Mouse (Mus musculus): ENCODE measurements at regions not wholly inside any gene's neighbourhood (a gene's known extent, or its start where the extent isn't known, plus 50 kb on each side); places are given as distances from the start of the nearest gene placed in this dataset.

DNA sequence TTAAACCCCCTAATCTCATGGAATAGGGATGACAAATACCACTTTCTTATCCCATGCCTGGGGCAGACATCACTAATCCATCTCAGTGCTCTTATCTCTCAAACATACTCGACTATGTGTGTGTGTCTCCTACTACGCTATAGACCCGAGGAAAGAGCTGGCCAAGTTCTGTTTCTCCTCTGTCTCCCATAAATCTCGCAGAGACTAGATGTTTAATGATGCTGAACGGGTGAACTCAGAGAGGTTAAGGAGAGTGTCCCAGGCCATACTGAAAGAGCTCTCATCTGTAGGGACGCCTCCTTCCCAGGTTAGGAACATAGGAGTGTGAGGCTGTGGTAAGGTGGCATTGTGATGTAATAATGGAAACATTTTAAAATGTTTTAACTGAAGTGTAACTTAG is 221.2 kb upstream of the Habp2 start:
- 38% methylated on average over 6 of the region's 6 CpGs for WGBS

DNA sequence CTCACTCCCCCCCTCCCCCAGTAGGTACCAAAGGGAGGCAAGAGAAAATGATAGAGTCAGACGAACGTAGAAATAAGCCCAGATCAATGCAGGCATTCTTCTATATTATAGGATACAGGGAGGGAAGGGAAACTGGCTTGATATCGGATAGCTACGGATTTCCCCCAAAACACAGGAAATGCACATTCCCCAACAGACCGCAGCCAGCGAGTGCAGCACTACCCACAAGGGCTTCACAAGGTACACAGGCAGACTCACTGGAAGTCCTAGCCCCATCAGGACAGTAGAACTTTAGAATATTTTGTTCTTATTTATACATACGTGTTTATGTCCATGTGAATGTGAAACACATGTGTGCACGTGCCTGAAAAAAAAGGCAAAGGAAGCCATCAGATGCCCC is 218.8 kb upstream of the Habp2 start:
- Histone ChIP-seq H3K27me3 (replicated peaks; ENCODE audit: control insufficient read depth, insufficient read depth, low read length) (no peaks in the 10 kb centered on the region), H3K4me1 (ENCODE audit: control insufficient read depth, insufficient read depth, low read length) (no peaks in the 10 kb centered on the region), H3K9ac (ENCODE audit: low read depth, low read length) (no peak overlapping the region), H3K4me2 (ENCODE audit: low read depth, low read length) (no peak overlapping the region), H3K4me3 (ENCODE audit: low read length) (no peak overlapping the region), H3K9me3 (ENCODE audit: control insufficient read depth, low read length) (no peaks in the 10 kb centered on the region), H3K36me3 (ENCODE audit: control insufficient read depth, insufficient read depth, low read length) (no peaks in the 10 kb centered on the region), H3K27ac (ENCODE audit: low read length) (no peak overlapping the region)
- no peak for ATAC-seq
- 76% methylated on average over 8 of the region's 8 CpGs for WGBS

More for the DNA sequence above, 221.2 kb upstream of the Habp2 start:
- Histone ChIP-seq H3K36me3 (ENCODE audit: control insufficient read depth, insufficient read depth, low read length) (no peaks in the 10 kb centered on the region), H3K4me1 (ENCODE audit: control insufficient read depth, insufficient read depth, low read length) (no peaks in the 10 kb centered on the region), H3K9me3 (ENCODE audit: control insufficient read depth, low read length) (no peaks in the 10 kb centered on the region), H3K27me3 (replicated peaks; ENCODE audit: control insufficient read depth, insufficient read depth, low read length) (no peaks in the 10 kb centered on the region), H3K4me3 (ENCODE audit: low read length) (no peak overlapping the region), H3K27ac (ENCODE audit: low read length) (no peak overlapping the region), H3K9ac (ENCODE audit: low read depth, low read length) (no peak overlapping the region), H3K4me2 (ENCODE audit: low read depth, low read length) (no peak overlapping the region)
- no peak for ATAC-seq

DNA sequence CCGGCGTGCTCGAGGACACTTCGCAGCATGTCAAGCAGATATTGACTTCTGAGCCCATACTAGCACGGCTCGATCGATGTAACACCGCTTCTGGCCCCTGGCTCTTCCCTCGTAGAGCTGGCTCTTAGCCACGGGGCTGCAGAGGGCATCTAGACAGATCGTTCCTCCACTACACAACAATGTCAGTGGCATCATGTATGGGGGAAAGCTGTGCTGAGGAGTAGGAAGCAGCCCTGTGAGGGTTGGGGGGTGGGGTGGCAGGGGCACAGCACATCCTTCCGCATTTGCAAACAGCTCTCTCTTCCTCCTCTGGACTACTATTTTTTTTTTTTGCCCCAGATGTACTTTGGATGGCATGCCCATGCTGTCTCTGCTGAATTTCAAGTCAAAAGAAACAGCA is 218.1 kb upstream of the Habp2 start:
- H3K9ac ChIP-seq (ENCODE audit: low read depth, low read length) = no peak overlapping the region
- H3K9me3 ChIP-seq (ENCODE audit: control insufficient read depth, low read length) = no peaks in the 10 kb centered on the region
- H3K36me3 ChIP-seq (ENCODE audit: control insufficient read depth, insufficient read depth, low read length) = no peaks in the 10 kb centered on the region
- no peak overlapping the region for H3K4me3 ChIP-seq (ENCODE audit: low read length)
- no peak overlapping the region for H3K27ac ChIP-seq (ENCODE audit: low read length)
- WGBS = 65% methylated on average over 12 of the region's 12 CpGs
- H3K4me2 ChIP-seq (ENCODE audit: low read depth, low read length) = 0 out of 2 replicates have a peak overlapping the region, but pooled peaks have one; percentile 3
- ATAC-seq = no peak
- no peaks in the 10 kb centered on the region for H3K27me3 ChIP-seq (replicated peaks; ENCODE audit: control insufficient read depth, insufficient read depth, low read length)
- H3K4me1 ChIP-seq (ENCODE audit: control insufficient read depth, insufficient read depth, low read length) = no peaks in the 10 kb centered on the region

DNA sequence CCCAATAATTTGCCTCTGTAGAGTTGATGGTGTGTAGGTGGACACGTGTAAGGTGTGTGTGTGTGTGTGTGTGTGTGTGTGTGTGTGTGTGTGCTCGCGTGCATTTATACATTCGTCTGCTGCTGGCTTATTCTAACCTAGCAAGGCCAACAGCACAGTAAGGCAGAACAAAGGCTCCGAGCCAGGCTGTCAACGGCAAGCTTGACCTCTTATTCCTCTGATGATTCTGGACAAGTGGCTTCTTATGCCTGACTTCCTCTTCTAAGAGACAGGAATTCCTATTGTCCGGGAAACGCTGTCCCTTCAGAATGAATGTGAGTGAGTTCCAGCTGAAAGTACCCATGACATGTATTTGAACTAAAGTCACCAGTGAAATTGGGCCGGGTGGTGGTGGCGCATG is 217.7 kb upstream of the Habp2 start:
- no peak overlapping the region for H3K4me2 ChIP-seq (ENCODE audit: low read depth, low read length)
- no peak overlapping the region for H3K27ac ChIP-seq (ENCODE audit: low read length)
- ATAC-seq = no peak
- H3K4me1 ChIP-seq (ENCODE audit: control insufficient read depth, insufficient read depth, low read length) = no peaks in the 10 kb centered on the region
- no peaks in the 10 kb centered on the region for H3K27me3 ChIP-seq (replicated peaks; ENCODE audit: control insufficient read depth, insufficient read depth, low read length)
- H3K9ac ChIP-seq (ENCODE audit: low read depth, low read length) = no peak overlapping the region
- 61% methylated on average over 10 of the region's 10 CpGs for WGBS
- H3K9me3 ChIP-seq (ENCODE audit: control insufficient read depth, low read length) = no peaks in the 10 kb centered on the region
- no peak overlapping the region for H3K4me3 ChIP-seq (ENCODE audit: low read length)
- no peaks in the 10 kb centered on the region for H3K36me3 ChIP-seq (ENCODE audit: control insufficient read depth, insufficient read depth, low read length)

DNA sequence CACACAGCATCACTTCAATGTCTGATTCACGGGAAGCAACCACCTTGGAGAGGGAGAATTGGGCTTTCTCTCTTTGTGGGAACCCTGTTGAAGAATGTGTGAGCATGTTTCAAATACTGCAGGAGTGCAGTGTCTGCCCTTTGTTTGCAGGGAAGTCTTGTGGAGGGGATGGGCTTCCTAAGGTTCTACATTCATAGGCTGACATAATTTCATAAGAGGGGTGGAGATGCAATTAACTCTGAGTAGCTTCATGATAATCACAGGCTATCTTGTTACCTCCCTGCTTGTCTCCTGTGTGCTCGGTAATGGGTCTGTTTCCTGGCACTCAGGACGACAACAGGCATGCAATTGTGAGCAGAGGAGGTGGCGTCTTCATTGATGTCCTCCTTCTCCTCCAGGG is 215.6 kb upstream of the Habp2 start:
- 59% methylated on average over 4 of the region's 4 CpGs for WGBS

DNA sequence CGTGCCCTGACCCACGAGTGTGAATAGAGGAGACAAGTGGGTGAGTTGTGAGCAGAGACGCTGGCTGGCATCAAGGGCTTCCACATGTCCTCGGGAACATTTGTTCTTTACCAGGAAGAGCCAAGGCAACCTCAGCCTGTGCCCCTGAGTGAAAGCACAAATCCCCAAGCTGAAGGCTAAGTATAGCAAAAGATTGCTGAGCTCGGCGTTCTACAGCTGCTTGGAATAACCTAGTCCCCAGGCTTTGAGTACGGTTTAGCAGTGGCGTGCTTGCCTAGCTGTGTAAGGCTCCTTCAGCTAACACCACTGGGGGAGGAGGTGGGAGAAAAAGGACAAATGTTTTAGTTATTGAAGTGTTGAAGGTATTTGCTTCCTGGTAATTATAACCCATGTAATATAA is 210.8 kb upstream of the Habp2 start:
- no peak for ATAC-seq
- WGBS = 90% methylated on average over 8 of the region's 8 CpGs
- Histone ChIP-seq H3K4me1 (ENCODE audit: control insufficient read depth, insufficient read depth, low read length) (no peaks in the 10 kb centered on the region), H3K4me3 (ENCODE audit: low read length) (no peak overlapping the region), H3K9me3 (ENCODE audit: control insufficient read depth, low read length) (no peaks in the 10 kb centered on the region), H3K27ac (ENCODE audit: low read length) (no peak overlapping the region), H3K36me3 (ENCODE audit: control insufficient read depth, insufficient read depth, low read length) (no peaks in the 10 kb centered on the region), H3K27me3 (replicated peaks; ENCODE audit: control insufficient read depth, insufficient read depth, low read length) (no peaks in the 10 kb centered on the region), H3K9ac (ENCODE audit: low read depth, low read length) (no peak overlapping the region), H3K4me2 (ENCODE audit: low read depth, low read length) (no peak overlapping the region)

More for the DNA sequence above, 215.6 kb upstream of the Habp2 start:
- Histone ChIP-seq H3K36me3 (ENCODE audit: control insufficient read depth, insufficient read depth, low read length) (no peaks in the 10 kb centered on the region), H3K27me3 (replicated peaks; ENCODE audit: control insufficient read depth, insufficient read depth, low read length) (no peaks in the 10 kb centered on the region), H3K4me1 (ENCODE audit: control insufficient read depth, insufficient read depth, low read length) (no peaks in the 10 kb centered on the region), H3K4me2 (ENCODE audit: low read depth, low read length) (no peak overlapping the region), H3K9me3 (ENCODE audit: control insufficient read depth, low read length) (no peaks in the 10 kb centered on the region), H3K9ac (ENCODE audit: low read depth, low read length) (no peak overlapping the region), H3K4me3 (ENCODE audit: low read length) (no peak overlapping the region), H3K27ac (ENCODE audit: low read length) (no peak overlapping the region)
- no peak for ATAC-seq

DNA sequence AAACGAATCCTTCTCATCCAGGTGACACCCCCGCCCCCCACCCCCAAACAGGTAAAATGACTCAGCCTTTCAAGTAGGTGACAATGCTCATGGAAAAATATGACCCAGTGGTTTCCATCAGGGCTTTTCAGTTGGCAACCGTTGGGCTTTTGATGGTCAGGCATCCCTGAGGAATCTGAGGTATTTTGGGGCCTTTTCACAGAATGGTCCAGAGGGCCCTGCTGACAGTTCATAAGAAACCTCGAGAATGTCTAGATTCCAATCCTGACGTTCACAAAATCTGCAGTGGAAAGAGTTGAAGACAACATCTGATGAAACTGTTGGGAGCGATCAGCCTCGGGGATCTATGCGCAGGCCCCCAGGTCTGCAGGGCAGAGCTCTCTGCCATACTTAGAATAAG is 209.4 kb upstream of the Habp2 start:
- no peak for ATAC-seq
- Histone ChIP-seq H3K4me1 (ENCODE audit: control insufficient read depth, insufficient read depth, low read length) (no peaks in the 10 kb centered on the region), H3K27ac (ENCODE audit: low read length) (no peak overlapping the region), H3K36me3 (ENCODE audit: control insufficient read depth, insufficient read depth, low read length) (no peaks in the 10 kb centered on the region), H3K9me3 (ENCODE audit: control insufficient read depth, low read length) (no peaks in the 10 kb centered on the region), H3K27me3 (replicated peaks; ENCODE audit: control insufficient read depth, insufficient read depth, low read length) (no peaks in the 10 kb centered on the region), H3K4me2 (ENCODE audit: low read depth, low read length) (no peak overlapping the region), H3K9ac (ENCODE audit: low read depth, low read length) (no peak overlapping the region), H3K4me3 (ENCODE audit: low read length) (no peak overlapping the region)
- WGBS = 71% methylated on average over 8 of the region's 8 CpGs

DNA sequence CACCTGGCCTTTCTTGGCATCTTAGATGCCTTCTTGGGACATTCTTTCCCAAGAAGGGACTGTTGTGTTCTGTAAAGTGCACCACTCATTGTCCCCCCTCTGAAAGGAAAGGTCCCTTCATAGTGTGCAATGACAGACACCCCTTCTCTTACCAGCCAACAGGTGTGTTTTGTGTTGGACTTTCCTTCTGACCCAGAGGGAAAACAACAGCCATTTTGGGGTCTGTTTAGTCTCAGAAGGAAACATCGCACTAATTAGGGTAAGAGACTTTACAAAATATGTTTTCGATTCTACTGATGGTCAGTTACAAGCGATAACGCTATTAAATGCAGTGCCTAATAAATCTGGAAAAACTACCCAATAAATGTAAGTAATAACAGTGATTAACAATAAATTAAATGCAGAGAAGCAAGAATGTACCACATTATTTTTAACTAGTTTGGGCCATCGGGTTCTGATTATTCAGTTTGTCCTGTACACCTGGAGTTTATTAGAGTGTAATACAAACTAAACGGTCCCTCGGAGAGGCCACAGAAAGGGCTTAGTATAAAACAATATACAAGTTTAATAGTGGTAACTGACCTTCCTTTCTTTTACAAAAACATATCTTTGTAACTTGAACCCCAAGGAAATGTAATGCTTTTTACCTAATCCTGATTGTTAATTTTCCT is 200.4 kb upstream of the Habp2 start:
- no peak overlapping the region for H3K4me3 ChIP-seq (ENCODE audit: low read length)
- H3K9ac ChIP-seq (ENCODE audit: low read depth, low read length) = no peak overlapping the region
- 83% methylated on average over 7 of the region's 7 CpGs for WGBS
- no peak overlapping the region for H3K27ac ChIP-seq (ENCODE audit: low read length)
- no peaks in the 10 kb centered on the region for H3K27me3 ChIP-seq (replicated peaks; ENCODE audit: control insufficient read depth, insufficient read depth, low read length)
- no peak overlapping the region for H3K4me2 ChIP-seq (ENCODE audit: low read depth, low read length)
- ATAC-seq = no peak
- no peaks in the 10 kb centered on the region for H3K36me3 ChIP-seq (ENCODE audit: control insufficient read depth, insufficient read depth, low read length)
- H3K4me1 ChIP-seq (ENCODE audit: control insufficient read depth, insufficient read depth, low read length) = no peaks in the 10 kb centered on the region
- peaks cover 7% of the 10 kb centered on the region; the same call in 1 of the 2 replicates for H3K9me3 ChIP-seq (ENCODE audit: control insufficient read depth, low read length)

DNA sequence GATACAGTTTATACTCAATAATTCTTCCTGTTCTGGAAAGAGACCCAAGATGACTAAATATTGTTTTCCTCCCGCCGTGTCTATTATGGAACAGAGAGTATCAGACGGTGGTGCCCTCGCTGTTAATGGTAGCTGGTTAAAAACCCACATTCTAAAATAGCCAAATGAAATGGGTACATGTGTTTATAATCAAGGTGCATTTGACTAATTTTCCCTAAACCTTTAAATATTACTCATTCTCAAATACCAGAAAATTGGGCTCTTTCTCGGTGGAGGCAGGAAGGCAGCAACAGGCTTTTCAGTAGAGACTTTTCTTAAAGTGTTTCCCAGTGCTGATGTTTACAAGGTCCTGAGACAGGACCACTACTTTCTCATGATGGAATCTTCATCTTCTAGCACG is 199.8 kb upstream of the Habp2 start:
- no peak overlapping the region for H3K9ac ChIP-seq (ENCODE audit: low read depth, low read length)
- H3K4me1 ChIP-seq (ENCODE audit: control insufficient read depth, insufficient read depth, low read length) = no peaks in the 10 kb centered on the region
- no peak for ATAC-seq
- WGBS = 81% methylated on average over 6 of the region's 6 CpGs
- H3K9me3 ChIP-seq (ENCODE audit: control insufficient read depth, low read length) = peaks cover 7% of the 10 kb centered on the region; the same call in 1 of the 2 replicates
- no peak overlapping the region for H3K4me2 ChIP-seq (ENCODE audit: low read depth, low read length)
- H3K4me3 ChIP-seq (ENCODE audit: low read length) = no peak overlapping the region
- H3K36me3 ChIP-seq (ENCODE audit: control insufficient read depth, insufficient read depth, low read length) = no peaks in the 10 kb centered on the region
- no peak overlapping the region for H3K27ac ChIP-seq (ENCODE audit: low read length)
- H3K27me3 ChIP-seq (replicated peaks; ENCODE audit: control insufficient read depth, insufficient read depth, low read length) = no peaks in the 10 kb centered on the region

DNA sequence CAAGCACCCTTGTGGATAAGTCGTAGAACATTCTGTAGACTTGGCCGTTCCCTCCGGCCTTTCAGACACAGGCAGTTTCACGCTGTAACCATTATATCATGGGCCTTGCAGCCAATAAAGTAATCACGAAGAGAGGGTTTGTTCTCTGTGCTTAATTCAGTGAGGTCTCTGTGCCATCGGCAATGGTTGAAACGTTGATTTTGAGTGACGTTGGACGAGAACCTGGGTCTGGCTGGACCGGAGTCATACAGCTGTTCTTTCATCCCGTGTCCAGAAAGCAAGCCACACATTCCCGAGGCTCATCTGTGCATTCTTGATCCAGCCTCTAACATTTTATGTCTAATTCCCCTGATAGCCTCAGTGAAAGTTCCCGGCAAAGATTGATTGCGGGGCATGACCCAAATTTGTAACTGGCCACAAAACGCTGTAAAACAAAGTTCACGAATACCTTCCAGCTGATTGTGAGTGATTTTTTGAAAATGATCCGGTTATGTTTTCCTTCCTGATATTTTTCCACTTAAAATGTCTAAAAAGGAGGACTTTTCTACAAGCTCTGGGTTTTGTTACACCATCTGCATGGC is 197.1 kb upstream of the Habp2 start:
- no peaks in the 10 kb centered on the region for H3K27me3 ChIP-seq (replicated peaks; ENCODE audit: control insufficient read depth, insufficient read depth, low read length)
- no peak for ATAC-seq
- no peaks in the 10 kb centered on the region for H3K4me1 ChIP-seq (ENCODE audit: control insufficient read depth, insufficient read depth, low read length)
- no peaks in the 10 kb centered on the region for H3K9me3 ChIP-seq (ENCODE audit: control insufficient read depth, low read length)
- no peak overlapping the region for H3K4me2 ChIP-seq (ENCODE audit: low read depth, low read length)
- WGBS = 87% methylated on average over 17 of the region's 17 CpGs
- no peak overlapping the region for H3K4me3 ChIP-seq (ENCODE audit: low read length)
- no peak overlapping the region for H3K27ac ChIP-seq (ENCODE audit: low read length)
- no peak overlapping the region for H3K9ac ChIP-seq (ENCODE audit: low read depth, low read length)
- H3K36me3 ChIP-seq (ENCODE audit: control insufficient read depth, insufficient read depth, low read length) = no peaks in the 10 kb centered on the region
